Mouse (Mus musculus): Measurements from ENCODE around the gene Esrp2. TPM values are rescaled to one million over a fixed set of nuclear protein-coding genes. Genes with fewer than 3 reads are reported as not detected.
A peak's percentile ranks its signal among the peaks of the same experiment; 100 is the strongest.

Esrp2 gene
- polyA plus RNA-seq, 1 experiment from 2014 or later = 0.18 TPM

GRCm38 (mm10) chr8:106137906-106138477, 1.2 kb upstream of the Esrp2 start:
- H3K27ac ChIP-seq (ENCODE audit: low read depth, low read length) = no peak overlapping the region
- peaks cover 50% of the 10 kb centered on the region for H3K27me3 ChIP-seq (replicated peaks; ENCODE audit: control insufficient read depth, insufficient read depth, low read length)
- H3K4me2 ChIP-seq (ENCODE audit: low read length) = peak overlapping the region; percentile 93
- peak overlapping the region; percentile 52 for H3K4me3 ChIP-seq (ENCODE audit: low read length)
- peaks cover 24% of the 10 kb centered on the region for H3K4me1 ChIP-seq (ENCODE audit: control insufficient read depth, insufficient read depth, low read depth, low read length)
- WGBS = 1% methylated on average over 24 of the region's 24 CpGs
- peak; percentile 41; the same call in 1 of the 2 replicates for ATAC-seq
- H3K9ac ChIP-seq (ENCODE audit: low read depth, low read length) = peak overlapping the region; percentile 60
- no peaks in the 10 kb centered on the region for H3K36me3 ChIP-seq (ENCODE audit: control insufficient read depth, insufficient read depth, low read length)
- no peaks in the 10 kb centered on the region for H3K9me3 ChIP-seq (ENCODE audit: control insufficient read depth, low read length)

DNA sequence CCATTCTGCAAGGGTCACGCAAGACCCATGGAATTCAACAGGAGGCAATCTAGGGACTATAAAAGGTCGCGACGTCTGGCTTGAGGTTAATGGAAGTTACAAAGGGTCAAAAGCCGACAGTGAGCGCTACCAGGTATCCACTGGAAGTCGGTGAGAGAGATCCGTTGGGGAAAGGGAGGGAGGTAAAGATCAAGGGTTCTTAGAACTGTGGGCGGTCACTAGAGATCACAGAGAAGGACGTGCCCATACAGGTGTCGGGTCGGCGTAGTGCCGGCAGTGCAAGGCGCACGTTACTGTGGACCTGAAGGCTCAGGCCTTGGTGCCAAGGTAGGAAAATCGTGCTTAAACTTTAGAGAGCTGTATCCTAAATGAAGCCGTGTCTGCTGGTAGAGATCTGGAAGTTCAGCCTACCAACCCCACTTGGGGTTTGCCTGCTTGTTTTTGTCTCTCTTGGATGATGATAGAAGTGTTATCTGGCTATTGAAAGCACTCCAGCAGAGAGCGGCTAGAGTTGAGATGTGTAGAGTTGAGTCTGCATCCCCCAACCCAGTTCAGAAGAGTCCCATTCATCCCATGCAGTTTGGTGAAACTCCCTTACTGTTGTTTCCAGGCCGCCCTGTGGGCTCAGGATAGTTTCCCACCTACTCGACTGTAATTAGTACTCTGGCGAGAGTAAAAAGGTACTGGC, 588 bp upstream of the Esrp2 start:
- Histone ChIP-seq H3K4me3 (ENCODE audit: low read length) (peak overlapping the region; percentile 52), H3K27me3 (replicated peaks; ENCODE audit: control insufficient read depth, insufficient read depth, low read length) (peaks cover 50% of the 10 kb centered on the region), H3K9ac (ENCODE audit: low read depth, low read length) (peak overlapping the region; percentile 60), H3K4me1 (ENCODE audit: control insufficient read depth, insufficient read depth, low read depth, low read length) (peaks cover 24% of the 10 kb centered on the region), H3K27ac (ENCODE audit: low read depth, low read length) (no peak overlapping the region), H3K9me3 (ENCODE audit: control insufficient read depth, low read length) (no peaks in the 10 kb centered on the region), H3K4me2 (ENCODE audit: low read length) (peak overlapping the region; percentile 93), H3K36me3 (ENCODE audit: control insufficient read depth, insufficient read depth, low read length) (0 out of 2 replicates have a peak, but pooled peaks cover 3% of the 10 kb centered on the region)
- ATAC-seq = no peak
- WGBS = 5% methylated on average over 22 of the region's 22 CpGs

DNA sequence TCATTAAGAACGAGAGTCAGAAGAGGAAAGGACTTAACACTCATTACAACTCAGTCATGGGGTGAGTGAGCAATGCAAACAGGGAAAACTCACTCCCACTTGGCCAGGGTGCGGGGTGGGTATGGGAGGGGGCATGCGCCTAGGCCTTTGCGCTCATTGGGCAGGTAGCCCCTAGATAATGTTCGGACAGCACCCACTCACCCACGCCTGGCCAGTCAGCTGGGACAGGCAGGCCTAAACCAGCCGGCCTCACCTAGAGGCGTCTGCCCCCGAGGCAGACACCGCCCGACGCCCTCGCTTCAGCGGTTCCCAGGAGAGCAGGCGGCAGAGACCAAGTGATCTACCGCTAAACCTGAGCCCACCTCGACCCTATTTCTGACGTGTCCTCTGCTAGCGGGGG, 1.1 kb downstream of the Esrp2 start:
- Histone ChIP-seq H3K4me3 (ENCODE audit: low read length) (peak overlapping the region; percentile 52), H3K36me3 (ENCODE audit: control insufficient read depth, insufficient read depth, low read length) (0 out of 2 replicates have a peak, but pooled peaks cover 3% of the 10 kb centered on the region), H3K4me2 (ENCODE audit: low read length) (peak overlapping the region; percentile 93), H3K27me3 (replicated peaks; ENCODE audit: control insufficient read depth, insufficient read depth, low read length) (peaks cover 50% of the 10 kb centered on the region), H3K9ac (ENCODE audit: low read depth, low read length) (no peak overlapping the region; the same call in 1 of the 2 replicates), H3K4me1 (ENCODE audit: control insufficient read depth, insufficient read depth, low read depth, low read length) (peaks cover 24% of the 10 kb centered on the region), H3K9me3 (ENCODE audit: control insufficient read depth, low read length) (no peaks in the 10 kb centered on the region), H3K27ac (ENCODE audit: low read depth, low read length) (no peak overlapping the region)
- WGBS = 4% methylated on average over 19 of the region's 19 CpGs
- ATAC-seq = no peak

DNA sequence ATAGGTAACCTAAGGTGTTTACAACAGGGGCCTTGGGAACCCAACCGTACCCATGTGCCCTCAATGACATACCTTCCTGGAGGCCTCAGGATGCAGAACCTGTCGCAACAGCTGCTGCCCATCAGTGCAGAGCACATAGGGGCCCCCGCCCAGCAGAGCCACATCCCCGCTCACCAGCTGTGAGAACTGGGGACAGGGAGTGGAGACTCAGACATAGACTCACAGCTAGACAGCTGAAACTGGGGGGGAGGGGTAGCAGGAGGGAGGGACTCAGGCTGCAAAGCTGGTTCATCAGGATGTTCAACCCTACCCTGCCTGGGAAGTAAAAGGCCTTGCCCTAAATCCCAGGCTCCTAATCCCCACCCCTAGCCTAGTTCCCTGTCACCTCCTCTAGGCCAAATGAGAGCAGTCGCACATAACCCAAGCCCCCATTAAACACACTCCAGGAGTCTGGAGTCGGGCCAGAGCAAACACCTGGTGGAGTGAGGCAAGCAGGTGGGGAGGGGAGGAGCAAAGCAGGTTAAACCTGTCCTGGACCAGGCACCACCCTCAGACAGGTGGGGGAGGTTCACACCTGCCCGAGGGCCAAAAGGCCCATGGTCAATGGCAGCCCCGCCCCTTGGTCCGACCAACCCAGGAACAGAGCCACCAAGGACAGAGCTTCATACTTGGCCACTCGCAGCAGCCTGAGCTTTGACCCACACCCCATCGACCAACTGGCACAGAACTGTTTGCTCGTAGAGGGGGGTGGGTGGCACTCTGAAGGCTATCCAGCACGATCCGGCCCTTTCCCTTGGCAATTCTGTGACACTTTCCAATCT, 1.8 kb downstream of the Esrp2 start:
- Histone ChIP-seq H3K9ac (ENCODE audit: low read depth, low read length) (no peak overlapping the region), H3K27ac (ENCODE audit: low read depth, low read length) (no peak overlapping the region), H3K4me1 (ENCODE audit: control insufficient read depth, insufficient read depth, low read depth, low read length) (peaks cover 24% of the 10 kb centered on the region)

DNA sequence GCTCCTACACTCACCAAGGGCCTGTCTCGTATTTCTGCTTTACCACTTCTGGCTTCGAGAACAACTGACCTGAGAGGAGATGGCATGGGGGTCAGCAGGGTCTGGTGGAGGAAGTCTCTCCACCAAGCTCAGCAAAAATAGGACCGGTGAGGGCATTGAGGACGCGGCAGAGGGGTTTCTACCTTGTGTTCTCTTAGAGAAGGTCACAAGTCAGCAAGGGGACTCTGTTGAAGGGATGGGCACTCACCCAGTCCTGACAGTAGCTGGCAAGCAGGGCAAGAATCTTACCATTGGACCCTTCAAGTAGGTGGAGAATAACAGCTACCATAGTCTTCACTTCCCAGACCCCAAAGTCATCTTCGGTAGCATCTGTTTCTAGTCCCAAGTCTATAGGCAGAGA, 2.8 kb downstream of the Esrp2 start:
- H3K36me3 ChIP-seq (ENCODE audit: control insufficient read depth, insufficient read depth, low read length) = 0 out of 2 replicates have a peak, but pooled peaks cover 3% of the 10 kb centered on the region
- 81% methylated on average over 6 of the region's 6 CpGs for WGBS
- H3K4me3 ChIP-seq (ENCODE audit: low read length) = no peak overlapping the region
- no peak overlapping the region for H3K27ac ChIP-seq (ENCODE audit: low read depth, low read length)
- H3K9me3 ChIP-seq (ENCODE audit: control insufficient read depth, low read length) = no peaks in the 10 kb centered on the region
- no peak overlapping the region for H3K9ac ChIP-seq (ENCODE audit: low read depth, low read length)
- H3K4me1 ChIP-seq (ENCODE audit: control insufficient read depth, insufficient read depth, low read depth, low read length) = peaks cover 24% of the 10 kb centered on the region
- peaks cover 44% of the 10 kb centered on the region for H3K27me3 ChIP-seq (replicated peaks; ENCODE audit: control insufficient read depth, insufficient read depth, low read length)
- no peak for ATAC-seq
- H3K4me2 ChIP-seq (ENCODE audit: low read length) = no peak overlapping the region

More for the DNA sequence above, 1.8 kb downstream of the Esrp2 start:
- no peak overlapping the region for H3K4me3 ChIP-seq (ENCODE audit: low read length)
- H3K36me3 ChIP-seq (ENCODE audit: control insufficient read depth, insufficient read depth, low read length) = 0 out of 2 replicates have a peak, but pooled peaks cover 3% of the 10 kb centered on the region
- peaks cover 50% of the 10 kb centered on the region for H3K27me3 ChIP-seq (replicated peaks; ENCODE audit: control insufficient read depth, insufficient read depth, low read length)
- H3K9me3 ChIP-seq (ENCODE audit: control insufficient read depth, low read length) = no peaks in the 10 kb centered on the region
- no peak for ATAC-seq
- no peak overlapping the region for H3K4me2 ChIP-seq (ENCODE audit: low read length)
- 32% methylated on average over 14 of the region's 14 CpGs for WGBS

DNA sequence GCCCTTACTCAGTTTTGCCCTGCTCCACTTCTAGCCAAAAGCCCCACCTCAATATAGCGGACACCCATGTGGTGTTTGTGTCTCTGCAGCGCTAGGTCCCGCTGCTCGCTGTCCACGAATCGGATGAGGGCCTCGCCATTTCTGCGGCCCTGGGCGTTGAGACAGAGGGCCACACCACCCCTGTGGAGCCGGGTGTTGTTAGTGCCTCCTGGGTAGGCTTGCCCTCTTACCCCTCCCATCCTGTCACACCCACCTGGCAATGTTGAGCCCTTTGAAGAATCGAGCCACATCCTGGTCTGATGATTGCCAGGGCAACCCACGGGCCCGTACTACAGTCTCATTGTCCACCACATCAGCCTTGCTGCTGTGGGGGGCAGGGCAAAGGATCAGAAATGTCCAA, 3.2 kb downstream of the Esrp2 start:
- Histone ChIP-seq H3K4me1 (ENCODE audit: control insufficient read depth, insufficient read depth, low read depth, low read length) (peaks cover 24% of the 10 kb centered on the region), H3K9ac (ENCODE audit: low read depth, low read length) (no peak overlapping the region), H3K27me3 (replicated peaks; ENCODE audit: control insufficient read depth, insufficient read depth, low read length) (peaks cover 39% of the 10 kb centered on the region), H3K4me2 (ENCODE audit: low read length) (no peak overlapping the region), H3K4me3 (ENCODE audit: low read length) (no peak overlapping the region), H3K9me3 (ENCODE audit: control insufficient read depth, low read length) (no peaks in the 10 kb centered on the region), H3K27ac (ENCODE audit: low read depth, low read length) (no peak overlapping the region), H3K36me3 (ENCODE audit: control insufficient read depth, insufficient read depth, low read length) (peaks cover 5% of the 10 kb centered on the region; the same call in 1 of the 2 replicates)
- 74% methylated on average over 13 of the region's 13 CpGs for WGBS
- ATAC-seq = no peak

GRCm38 (mm10) chr8:106132356-106132755, 4.4 kb downstream of the Esrp2 start:
- WGBS = 96% methylated on average over 11 of the region's 11 CpGs
- H3K36me3 ChIP-seq (ENCODE audit: control insufficient read depth, insufficient read depth, low read length) = peaks cover 6% of the 10 kb centered on the region; the same call in 1 of the 2 replicates
- no peak for ATAC-seq
- peaks cover 19% of the 10 kb centered on the region for H3K4me1 ChIP-seq (ENCODE audit: control insufficient read depth, insufficient read depth, low read depth, low read length)
- H3K27ac ChIP-seq (ENCODE audit: low read depth, low read length) = no peak overlapping the region
- peaks cover 39% of the 10 kb centered on the region for H3K27me3 ChIP-seq (replicated peaks; ENCODE audit: control insufficient read depth, insufficient read depth, low read length)
- H3K9ac ChIP-seq (ENCODE audit: low read depth, low read length) = no peak overlapping the region
- no peak overlapping the region for H3K4me3 ChIP-seq (ENCODE audit: low read length)
- no peak overlapping the region for H3K4me2 ChIP-seq (ENCODE audit: low read length)
- no peaks in the 10 kb centered on the region for H3K9me3 ChIP-seq (ENCODE audit: control insufficient read depth, low read length)

DNA sequence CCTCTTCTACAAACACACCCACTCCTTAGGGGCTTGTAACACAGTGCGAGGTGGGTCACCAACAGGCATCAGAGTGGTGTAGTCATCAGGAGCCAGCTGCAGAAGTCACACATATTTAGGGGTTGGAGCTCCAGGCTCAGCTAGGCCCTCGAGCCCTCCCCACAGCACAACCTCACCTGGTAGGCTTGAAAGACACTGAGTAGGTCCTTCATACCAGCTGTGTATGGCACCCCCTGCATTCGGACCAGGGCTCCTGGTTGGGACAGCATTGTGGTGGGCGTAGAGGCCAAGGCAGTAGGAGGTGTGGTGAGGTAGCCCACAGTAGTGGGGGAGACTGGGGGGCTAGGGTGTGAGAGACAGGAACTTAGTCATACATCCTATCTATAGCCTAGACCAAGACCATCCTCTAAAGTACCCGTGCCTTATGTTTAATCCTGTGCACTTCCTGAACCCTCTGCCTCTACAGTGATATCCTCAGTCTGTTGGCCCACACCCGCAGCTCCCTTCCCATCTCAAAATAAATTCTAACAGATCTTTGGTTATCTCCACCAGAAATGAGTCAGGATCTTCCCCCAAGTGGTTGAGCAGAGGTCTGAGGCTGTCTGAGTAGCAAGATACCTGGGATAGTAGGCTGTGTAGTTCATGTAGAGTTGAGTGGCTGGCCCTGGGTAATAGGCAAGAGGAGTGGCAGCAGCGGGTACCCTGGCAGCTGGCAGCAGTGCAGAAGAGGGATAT, 5.1 kb downstream of the Esrp2 start:
- Histone ChIP-seq H3K4me1 (ENCODE audit: control insufficient read depth, insufficient read depth, low read depth, low read length) (peaks cover 12% of the 10 kb centered on the region), H3K9me3 (ENCODE audit: control insufficient read depth, low read length) (no peaks in the 10 kb centered on the region), H3K4me3 (ENCODE audit: low read length) (no peak overlapping the region), H3K27ac (ENCODE audit: low read depth, low read length) (no peak overlapping the region), H3K4me2 (ENCODE audit: low read length) (no peak overlapping the region), H3K27me3 (replicated peaks; ENCODE audit: control insufficient read depth, insufficient read depth, low read length) (peaks cover 36% of the 10 kb centered on the region), H3K36me3 (ENCODE audit: control insufficient read depth, insufficient read depth, low read length) (peaks cover 6% of the 10 kb centered on the region; the same call in 1 of the 2 replicates), H3K9ac (ENCODE audit: low read depth, low read length) (no peak overlapping the region)
- 91% methylated on average over 7 of the region's 7 CpGs for WGBS
- no peak for ATAC-seq

All from hindbrain, embryonic 16.5 days (tissue).